Mouse (Mus musculus) kidney, adult 2 months (tissue): ENCODE measurements at regions not wholly inside any gene's neighbourhood (a gene's known extent, or its start where the extent isn't known, plus 50 kb on each side); places are given as distances from the start of the nearest gene placed in this dataset.

Source experiments
- DNase-seq: peaks from one replicate; pipeline ENCODE4 v3.0.0; 2021
- H3K27ac ChIP-seq: fragments of 200-500 bp; 2 replicates; pipeline ENCODE4 v1.5.1; 2012; ENCODE audit warnings: low read depth, low read length, control low read depth, inconsistent platforms; ENCODE audit not compliant: insufficient read depth
- H3K27me3 ChIP-seq: fragments of 200-500 bp; replicated peaks from 2 replicates; pipeline ENCODE4 v1.6.1; 2012; ENCODE audit warnings: mild to moderate bottlenecking, moderate library complexity, low read length, inconsistent platforms; ENCODE audit not compliant: control insufficient read depth, insufficient read depth
- H3K36me3 ChIP-seq: fragments of 200-500 bp; 2 replicates; pipeline ENCODE4 v1.6.1; 2012; ENCODE audit warnings: mild to moderate bottlenecking, moderate library complexity, low read length, inconsistent platforms; ENCODE audit not compliant: control insufficient read depth, insufficient read depth
- H3K4me1 ChIP-seq: fragments of 200-500 bp; 2 replicates; pipeline ENCODE4 v1.6.1; 2011; ENCODE audit warnings: low read length; ENCODE audit not compliant: control insufficient read depth, insufficient read depth
- H3K4me3 ChIP-seq: fragments of 200-500 bp; 2 replicates; pipeline ENCODE4 v1.5.1; 2011; ENCODE audit warnings: mild to moderate bottlenecking, low read depth, low read length, control low read depth; ENCODE audit not compliant: insufficient read depth
- CTCF ChIP-seq: fragments of 200-500 bp; conservative IDR thresholded peaks from 2 replicates; pipeline ENCODE4 v1.5.1; 2011; ENCODE audit warnings: low read depth, mild to moderate bottlenecking, control low read depth, low read length, moderate library complexity, mixed read lengths; ENCODE audit not compliant: insufficient read depth, insufficient read length
- POLR2A ChIP-seq: fragments of 200-500 bp; IDR thresholded peaks from one replicate; pipeline ENCODE4 v1.6.1; 2011; ENCODE audit warnings: low read depth, low read length, control low read depth
- WGBS: fragments of 180-500 bp; shearing (Covaris S2); methylation state at CpG from one replicate; pipeline ENCODE4 v1.1.7; 2018; 5-methylcytosine and 5-hydroxymethylcytosine counted together

DNA sequence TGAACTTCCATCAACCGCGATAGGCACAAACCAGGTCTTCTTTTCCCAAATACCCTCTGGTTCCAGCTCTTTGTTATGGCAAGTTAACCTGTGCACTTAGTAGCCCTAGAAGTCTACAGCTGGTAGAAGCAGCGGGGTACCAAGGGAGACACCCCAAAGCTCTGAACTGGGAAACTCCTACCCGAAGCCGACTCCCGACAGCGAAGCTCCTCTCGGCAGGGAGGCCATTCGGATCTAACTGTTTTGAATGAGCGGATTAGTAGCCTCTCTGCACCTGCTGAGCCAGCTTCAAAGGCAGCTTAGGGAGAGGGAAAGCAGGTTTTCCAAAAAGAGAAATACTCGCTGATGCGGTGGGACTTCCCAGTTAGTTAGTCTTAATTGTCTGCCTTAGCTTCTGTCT lies 303.2 kb downstream of the Pcdh10 start:
- Histone ChIP-seq H3K4me3 (no peak overlapping the region), H3K4me1 (no peaks in the 10 kb centered on the region), H3K27me3 (no peaks in the 10 kb centered on the region), H3K27ac (no peak overlapping the region), H3K36me3 (no peaks in the 10 kb centered on the region)
- DNase-seq, result no peak
- TF ChIP-seq CTCF (no peak), POLR2A (no peak)
- WGBS, result 6% methylated on average over 12 of the region's 12 CpGs

DNA sequence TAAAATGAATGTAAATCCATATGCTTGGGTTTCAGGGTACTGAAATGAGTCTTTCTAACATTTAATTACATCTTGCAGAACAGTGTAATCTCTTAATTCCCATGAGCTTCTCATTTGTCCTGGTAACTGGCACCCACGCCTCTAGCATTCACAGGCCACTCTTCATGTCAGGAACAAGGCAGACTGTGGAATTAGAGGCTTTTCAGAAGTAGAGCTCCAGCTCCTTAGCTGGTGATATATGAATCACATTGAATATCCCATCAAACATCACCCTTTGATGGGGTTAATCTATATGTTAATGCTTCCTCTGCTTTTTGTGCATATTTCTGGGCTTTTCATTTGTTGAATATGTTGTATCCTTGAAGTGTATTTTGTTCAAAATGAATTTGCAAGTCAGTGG lies 329.7 kb downstream of the Pcdh10 start:
- H3K27ac ChIP-seq, result no peak overlapping the region
- H3K36me3 ChIP-seq, result no peaks in the 10 kb centered on the region
- no peak overlapping the region for H3K4me3 ChIP-seq
- no peaks in the 10 kb centered on the region for H3K27me3 ChIP-seq
- WGBS, result 48% methylated on average over 1 of the region's 1 CpGs
- DNase-seq, result no peak
- no peak for TF ChIP-seq POLR2A
- TF ChIP-seq CTCF, result no peak
- no peaks in the 10 kb centered on the region for H3K4me1 ChIP-seq
